Mouse (Mus musculus): ENCODE measurements at regions not wholly inside any gene's neighbourhood (a gene's known extent, or its start where the extent isn't known, plus 50 kb on each side); places are given as distances from the start of the nearest gene placed in this dataset.

- TF ChIP-seq CTCF (IDR thresholded peaks at IDR 0.05; ENCODE audit: control insufficient read depth, insufficient read depth, insufficient replicate concordance, low read depth, low read length) (no peak), POLR2A (IDR thresholded peaks at IDR 0.05; ENCODE audit: control insufficient read depth, low read depth, low read length) (no peak)
These were observed 182.0 kb upstream of the N4bp1 start for GRCm38 (mm10) chr8:87067106-87067505.
